Mouse (Mus musculus) hindbrain, embryonic 10.5 days (tissue): ENCODE data around the gene Gm18336. TPM values are rescaled to one million over a fixed set of nuclear protein-coding genes. Genes with fewer than 3 reads are reported as not detected.
"Not testable (repeated sequence)": the region's sequence is repeated elsewhere in the genome, so short reads cannot be mapped to it uniquely, and the experiment has no call there.

ENCODE experiments used
- DNase-seq: peaks from one replicate; pipeline ENCODE4 v3.0.0-alpha.2; 2017; ENCODE audit warnings: low spot score
- H3K27ac ChIP-seq: fragments of 300-500 bp; sonication (generic); 2 replicates; pipeline ENCODE4 v1.5.1; 2016; ENCODE audit warnings: mild to moderate bottlenecking, moderate library complexity
- H3K27me3 ChIP-seq: fragments of 300-500 bp; sonication (generic); 2 replicates; pipeline ENCODE4 v1.6.1; 2016; ENCODE audit warnings: mild to moderate bottlenecking; ENCODE audit not compliant: poor library complexity, insufficient read depth, severe bottlenecking
- H3K36me3 ChIP-seq: fragments of 300-500 bp; sonication (generic); 2 replicates; pipeline ENCODE4 v1.6.1; 2016; ENCODE audit warnings: mild to moderate bottlenecking, moderate library complexity
- H3K4me1 ChIP-seq: fragments of 300-500 bp; sonication (generic); replicated peaks from 2 replicates; pipeline ENCODE4 v1.6.1; 2016; ENCODE audit warnings: mild to moderate bottlenecking
- H3K4me3 ChIP-seq: fragments of 300-500 bp; sonication (generic); 2 replicates; pipeline ENCODE4 v1.5.1; 2016; ENCODE audit warnings: mild to moderate bottlenecking, moderate library complexity
- H3K9me3 ChIP-seq: fragments of 300-500 bp; sonication (generic); 2 replicates; pipeline ENCODE4 v1.6.1; 2016; ENCODE audit warnings: mild to moderate bottlenecking, moderate library complexity
- WGBS: fragments of 180-500 bp; shearing (Covaris S2); methylation state at CpG from one replicate; pipeline ENCODE4 v1.1.7; 2016; 5-methylcytosine and 5-hydroxymethylcytosine counted together
- polyA plus RNA-seq: library from polyadenylated mRNA; unstranded; fragments of >200 nt; fragmentation: Nextera tagmentation; extraction: Ambion mirVana; gene quantifications from 2 replicates; pipeline ENCODE4 v1.2.1, GENCODE M21; 2016

Gm18336 gene
- not detected in 2 replicates for polyA plus RNA-seq

DNA sequence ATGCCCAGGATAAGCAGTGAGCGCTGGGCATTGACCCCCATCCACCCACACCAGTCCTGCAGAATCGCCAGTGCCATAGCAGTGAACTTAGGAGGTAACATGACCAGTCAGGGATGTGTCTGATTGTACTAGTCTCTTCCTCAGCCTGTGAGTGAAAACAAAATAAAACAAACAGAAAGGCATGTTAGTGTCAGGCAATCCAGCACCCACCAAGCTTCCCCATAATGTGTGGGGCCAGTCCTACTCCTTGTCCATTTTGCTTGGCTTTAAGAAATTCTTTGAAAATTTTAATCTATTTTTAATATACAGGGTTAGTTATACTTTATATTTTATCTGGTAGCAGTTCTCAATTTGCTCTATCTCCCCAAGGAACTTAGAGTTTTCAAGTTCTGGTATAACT is at the start of gene Gm18336:
Gm18336 (minus strand) TSS at position 101 of the 400 bp plus-strand sequence.
- H3K27ac ChIP-seq, DNase-seq, H3K36me3 ChIP-seq, H3K4me3 ChIP-seq, H3K4me1 ChIP-seq, H3K9me3 ChIP-seq: not testable (repeated sequence)
- peaks cover 12% of the 10 kb centered on the region; the same call in 1 of the 2 replicates for H3K27me3 ChIP-seq
- 70% methylated on average over 2 of the region's 2 CpGs for WGBS

DNA sequence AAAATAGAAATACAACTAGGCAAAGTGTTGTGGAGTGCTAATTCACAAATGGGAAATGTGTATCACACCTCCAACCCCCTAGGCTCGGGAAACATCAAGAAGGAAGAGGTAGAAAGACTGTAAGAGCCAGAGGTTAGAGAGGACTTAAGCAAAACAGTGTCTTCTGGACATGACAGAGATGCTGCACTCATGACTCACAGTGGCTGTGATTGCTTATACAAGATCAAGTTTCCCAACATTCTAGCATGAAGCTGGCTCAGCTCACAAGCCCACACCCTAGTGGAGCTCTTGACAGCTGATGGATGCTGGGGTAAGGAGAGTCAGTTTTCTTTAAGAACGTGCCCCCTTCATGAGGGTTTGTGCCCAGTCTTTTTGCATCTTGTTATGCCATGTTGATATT is 42.9 kb upstream of the Gm18336 start:
- no peak overlapping the region for H3K27ac ChIP-seq
- no peaks in the 10 kb centered on the region for H3K9me3 ChIP-seq
- H3K4me1 ChIP-seq, result no peaks in the 10 kb centered on the region
- H3K27me3 ChIP-seq, result no peaks in the 10 kb centered on the region; the same call in 1 of the 2 replicates
- peaks cover 22% of the 10 kb centered on the region for H3K36me3 ChIP-seq
- DNase-seq, result no peak
- no peak overlapping the region for H3K4me3 ChIP-seq
- 75% methylated on average over 2 of the region's 2 CpGs for WGBS

DNA sequence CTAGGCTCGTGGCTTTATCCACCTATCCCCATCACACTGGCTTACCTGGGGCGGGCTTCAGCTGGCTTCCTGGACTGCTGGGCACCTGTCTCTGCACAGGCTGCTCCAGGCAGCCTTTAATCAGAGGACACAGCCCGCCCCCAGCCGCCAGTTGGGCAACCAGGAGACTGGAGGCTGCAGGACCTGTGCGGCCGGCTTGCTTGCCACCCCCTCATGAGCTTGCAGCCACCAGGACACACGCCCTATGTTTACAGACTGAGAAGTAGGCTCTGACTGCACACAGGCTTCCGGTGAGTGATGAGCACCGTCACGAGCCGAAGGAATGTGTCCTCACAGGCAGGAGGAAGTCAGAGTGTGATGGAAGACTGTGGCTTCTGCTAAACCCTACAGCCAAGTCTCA is 36.7 kb upstream of the Gm18336 start, which contains the start of gene Trex2:
Trex2 (minus strand) TSS at position 93 of the 400 bp plus-strand sequence.
- peaks cover 11% of the 10 kb centered on the region for H3K36me3 ChIP-seq
- H3K9me3 ChIP-seq, result no peaks in the 10 kb centered on the region
- no peak for DNase-seq
- H3K4me3 ChIP-seq, result no peak within 1 kb of the TSS
- no peak within 1 kb of the TSS for H3K27ac ChIP-seq
- WGBS, result 87% methylated on average over 11 of the region's 11 CpGs
- no peaks in the 10 kb centered on the region for H3K4me1 ChIP-seq
- H3K27me3 ChIP-seq, result peaks cover 12% of the 10 kb centered on the region; the same call in 1 of the 2 replicates

DNA sequence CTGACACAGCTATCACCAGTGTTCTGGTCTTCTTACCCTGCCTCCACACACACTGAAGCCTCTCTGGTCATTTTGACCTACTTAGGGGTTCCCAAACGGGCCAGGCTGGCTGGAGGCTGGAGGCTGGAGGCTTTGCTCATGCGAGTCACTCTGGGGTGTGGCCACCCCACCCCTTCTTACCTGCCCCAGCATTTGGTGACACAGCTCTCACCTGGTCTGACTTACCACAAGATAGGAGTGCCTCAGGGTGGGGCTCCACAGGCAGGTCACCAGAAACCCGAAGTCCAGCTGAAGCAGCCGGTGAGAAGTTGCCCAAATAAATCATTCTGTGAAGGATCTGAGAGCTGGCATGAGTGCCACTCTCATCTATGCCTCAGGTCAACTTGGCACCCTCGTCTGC is 34.3 kb upstream of the Gm18336 start:
- no peak for DNase-seq
- Histone ChIP-seq H3K9me3 (no peaks in the 10 kb centered on the region), H3K27ac (no peak overlapping the region), H3K4me3 (no peak overlapping the region), H3K4me1 (no peaks in the 10 kb centered on the region), H3K36me3 (peaks cover 11% of the 10 kb centered on the region), H3K27me3 (peaks cover 12% of the 10 kb centered on the region; the same call in 1 of the 2 replicates)
- 82% methylated on average over 5 of the region's 5 CpGs for WGBS

DNA sequence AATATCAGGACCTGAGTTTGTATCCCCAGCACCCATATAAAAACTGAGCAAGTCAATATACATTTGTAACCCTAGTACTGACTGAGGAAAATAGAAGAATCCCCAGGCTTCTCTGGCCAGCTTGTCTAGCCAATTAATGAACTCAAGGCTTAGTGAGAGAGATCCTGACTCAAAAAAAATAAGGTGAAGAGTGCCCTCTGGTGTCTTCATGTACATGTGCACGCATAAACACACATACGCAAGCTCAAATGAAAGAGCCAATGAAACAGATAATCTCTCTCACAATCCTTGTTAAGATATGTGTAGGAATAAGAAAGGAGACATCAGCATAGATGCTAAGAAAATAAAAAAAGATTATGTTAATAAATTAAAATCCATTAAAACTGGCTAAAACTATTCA is 31.5 kb upstream of the Gm18336 start:
- Histone ChIP-seq H3K27me3 (peaks cover 11% of the 10 kb centered on the region; the same call in 1 of the 2 replicates), H3K4me3 (no peak overlapping the region), H3K9me3 (no peaks in the 10 kb centered on the region), H3K27ac (no peak overlapping the region), H3K4me1 (no peaks in the 10 kb centered on the region), H3K36me3 (no peaks in the 10 kb centered on the region)
- no peak for DNase-seq
- WGBS, result 74% methylated on average over 2 of the region's 2 CpGs

DNA sequence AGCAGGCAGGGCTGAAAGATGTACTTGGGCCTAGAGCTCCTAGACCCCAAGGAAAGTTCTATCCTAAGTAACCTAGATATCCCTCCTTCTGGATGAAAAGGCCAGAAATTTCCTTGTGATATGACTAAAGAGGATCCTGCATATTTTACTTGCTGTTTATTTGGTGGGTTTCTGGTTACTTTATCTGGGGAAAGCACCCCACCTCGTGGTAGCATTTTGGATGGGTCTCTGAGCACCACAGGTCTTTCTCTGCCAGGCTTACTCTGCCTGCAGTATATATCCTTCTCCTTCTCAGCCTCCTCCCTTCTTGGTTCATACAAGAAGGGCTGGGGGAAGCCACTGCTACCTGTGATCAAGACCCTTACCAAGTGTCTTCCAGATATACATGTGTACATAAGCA is 14.2 kb upstream of the Gm18336 start:
- Histone ChIP-seq H3K27ac (no peak overlapping the region), H3K27me3 (peaks cover 22% of the 10 kb centered on the region), H3K9me3 (no peaks in the 10 kb centered on the region), H3K36me3 (no peaks in the 10 kb centered on the region), H3K4me3 (no peak overlapping the region), H3K4me1 (0 out of 2 replicates have a peak, but pooled peaks cover 5% of the 10 kb centered on the region)
- WGBS, result 47% methylated on average over 1 of the region's 1 CpGs
- no peak for DNase-seq

DNA sequence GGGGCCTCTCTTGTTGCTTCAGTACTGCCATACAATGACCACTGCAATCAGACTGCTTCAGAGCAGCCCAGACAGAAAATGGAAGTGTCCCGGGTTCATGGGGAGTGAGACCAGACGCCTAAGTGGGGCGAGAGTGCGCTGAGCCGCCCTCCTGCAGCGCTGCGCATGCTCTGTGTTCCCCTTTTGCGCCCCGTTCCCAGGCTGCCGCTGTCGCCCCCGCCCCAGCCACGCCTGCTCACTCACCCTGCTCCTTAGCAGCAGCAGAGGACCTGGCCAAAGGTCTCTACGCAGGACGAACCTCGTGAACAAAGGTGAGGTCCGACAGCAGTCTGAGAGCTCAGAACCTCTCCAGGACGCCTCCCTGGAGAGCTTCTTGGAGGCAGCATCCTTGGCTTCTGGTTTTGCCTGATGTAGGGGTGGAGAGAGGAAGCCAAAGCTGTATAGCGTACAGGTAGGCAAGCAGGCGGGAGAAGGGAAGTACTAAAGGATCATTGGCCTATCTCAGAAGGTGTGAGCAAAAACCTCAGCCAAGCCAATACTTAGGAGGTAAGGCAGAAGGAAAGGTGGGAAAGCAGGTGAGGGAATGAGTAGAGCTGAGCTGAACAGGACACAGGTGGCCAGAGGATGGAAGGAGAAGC is 12.5 kb upstream of the Gm18336 start, which contains the start of gene Zfp92:
Zfp92 (plus strand) TSS at position 217 of the 638 bp plus-strand sequence.
- DNase-seq, result peak; percentile 5
- no peaks in the 10 kb centered on the region for H3K36me3 ChIP-seq
- H3K9me3 ChIP-seq, result no peaks in the 10 kb centered on the region
- 0 out of 2 replicates have a peak, but pooled peaks cover 5% of the 10 kb centered on the region for H3K4me1 ChIP-seq
- H3K27me3 ChIP-seq, result peaks cover 22% of the 10 kb centered on the region
- 23% methylated on average over 20 of the region's 20 CpGs for WGBS
- peak within 1 kb of the TSS; percentile 41 for H3K4me3 ChIP-seq
- no peak within 1 kb of the TSS for H3K27ac ChIP-seq

DNA sequence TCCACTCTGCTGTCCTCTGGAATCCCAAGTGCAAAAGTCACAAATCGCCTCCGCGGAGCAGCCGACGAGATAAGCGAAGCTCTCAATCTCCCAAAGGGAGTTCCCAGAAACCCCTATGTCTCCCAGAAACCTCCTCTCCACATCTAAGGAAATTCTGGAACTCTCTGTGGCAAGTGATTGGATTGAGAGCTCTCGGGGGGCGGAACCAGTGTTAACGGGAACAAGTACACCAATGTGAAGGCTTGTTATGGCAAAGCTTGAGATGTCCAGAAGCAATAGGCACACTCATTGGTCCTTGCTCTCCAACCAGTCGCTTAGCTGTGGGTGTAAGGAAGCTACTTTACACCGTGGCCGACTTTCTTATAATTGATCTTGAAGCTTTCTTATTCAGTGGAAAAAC is 3.1 kb upstream of the Gm18336 start:
- 92% methylated on average over 12 of the region's 12 CpGs for WGBS
- Histone ChIP-seq H3K9me3 (no peaks in the 10 kb centered on the region), H3K27ac (no peak overlapping the region), H3K4me1 (no peaks in the 10 kb centered on the region), H3K27me3 (peaks cover 5% of the 10 kb centered on the region; the same call in 1 of the 2 replicates), H3K4me3 (no peak overlapping the region), H3K36me3 (no peaks in the 10 kb centered on the region)
- DNase-seq, result no peak

DNA sequence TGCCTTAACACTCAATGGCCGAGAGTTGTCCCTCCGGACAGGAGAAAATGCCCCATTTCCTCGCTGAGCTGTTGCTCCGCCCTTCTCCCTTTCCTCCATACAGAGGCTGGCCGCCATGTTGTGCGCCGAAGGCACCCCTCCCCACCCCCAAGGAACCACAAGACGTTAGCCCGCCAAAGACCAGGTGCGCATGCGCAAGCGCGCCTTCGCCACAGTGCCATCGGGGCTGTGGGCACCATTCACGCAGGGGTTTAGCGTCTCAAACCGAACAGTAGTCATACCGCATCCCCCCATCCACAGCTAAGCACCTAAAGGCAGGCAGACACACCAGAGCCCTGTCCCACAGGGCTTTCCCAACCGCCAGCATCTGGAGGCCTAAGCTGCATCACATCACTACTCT is 2.4 kb upstream of the Gm18336 start:
- H3K9me3 ChIP-seq, result no peaks in the 10 kb centered on the region
- H3K27ac ChIP-seq, result no peak overlapping the region
- H3K4me1 ChIP-seq, result no peaks in the 10 kb centered on the region
- WGBS, result 87% methylated on average over 20 of the region's 20 CpGs
- DNase-seq, result no peak
- H3K27me3 ChIP-seq, result peaks cover 9% of the 10 kb centered on the region; the same call in 1 of the 2 replicates
- H3K4me3 ChIP-seq, result no peak overlapping the region
- no peaks in the 10 kb centered on the region for H3K36me3 ChIP-seq

DNA sequence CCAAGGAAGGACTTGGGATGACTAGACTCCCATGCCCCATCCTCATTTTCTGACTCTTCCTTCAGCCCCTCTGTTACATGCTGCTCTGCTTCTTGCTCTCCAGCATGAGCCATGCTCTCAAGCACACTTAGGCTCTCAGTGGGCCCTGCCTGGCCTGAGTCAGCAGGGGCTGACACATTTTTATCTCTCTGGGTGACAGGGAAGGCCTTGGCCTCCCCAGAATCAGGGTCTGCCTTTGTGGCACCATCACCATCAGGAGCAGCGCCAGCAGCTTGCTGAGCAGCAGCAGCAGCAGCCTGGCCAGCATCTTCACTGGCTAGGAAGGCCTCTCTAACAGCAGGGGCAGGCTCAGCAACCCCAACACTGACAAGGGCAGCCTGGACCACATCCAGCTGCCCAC is 2.1 kb downstream of the Gm18336 start:
- no peak for DNase-seq
- H3K27me3 ChIP-seq, result peaks cover 12% of the 10 kb centered on the region; the same call in 1 of the 2 replicates
- H3K36me3 ChIP-seq, result no peaks in the 10 kb centered on the region
- H3K4me1 ChIP-seq, result no peaks in the 10 kb centered on the region
- no peak overlapping the region for H3K27ac ChIP-seq
- H3K4me3 ChIP-seq, result no peak overlapping the region
- H3K9me3 ChIP-seq, result no peaks in the 10 kb centered on the region
- WGBS, result 92% methylated on average over 1 of the region's 1 CpGs

DNA sequence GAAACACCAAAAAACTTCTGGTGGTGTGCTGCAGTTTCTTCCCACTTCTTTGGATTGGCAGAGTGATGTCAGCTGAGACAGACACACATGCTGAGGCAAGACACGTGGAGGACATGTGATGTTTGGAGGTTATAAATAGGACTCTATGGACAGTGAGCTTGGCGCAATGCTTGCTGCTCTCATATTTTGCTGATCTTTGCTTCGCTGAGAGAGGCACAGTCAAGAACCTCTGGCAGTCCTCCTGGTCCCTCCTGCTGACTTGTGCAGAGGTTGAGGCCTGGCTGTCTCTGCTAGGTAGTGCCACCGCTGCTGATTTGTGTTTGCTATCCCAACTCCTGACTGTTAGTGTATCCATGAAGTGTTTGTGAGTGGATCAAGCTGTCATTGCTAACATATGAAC is 7.1 kb downstream of the Gm18336 start:
- H3K36me3 ChIP-seq, result no peaks in the 10 kb centered on the region
- no peak for DNase-seq
- 0 out of 2 replicates have a peak, but pooled peaks cover 6% of the 10 kb centered on the region for H3K27me3 ChIP-seq
- no peak overlapping the region for H3K27ac ChIP-seq
- no peaks in the 10 kb centered on the region for H3K9me3 ChIP-seq
- no peak overlapping the region for H3K4me3 ChIP-seq
- 83% methylated on average over 4 of the region's 4 CpGs for WGBS
- no peaks in the 10 kb centered on the region for H3K4me1 ChIP-seq

DNA sequence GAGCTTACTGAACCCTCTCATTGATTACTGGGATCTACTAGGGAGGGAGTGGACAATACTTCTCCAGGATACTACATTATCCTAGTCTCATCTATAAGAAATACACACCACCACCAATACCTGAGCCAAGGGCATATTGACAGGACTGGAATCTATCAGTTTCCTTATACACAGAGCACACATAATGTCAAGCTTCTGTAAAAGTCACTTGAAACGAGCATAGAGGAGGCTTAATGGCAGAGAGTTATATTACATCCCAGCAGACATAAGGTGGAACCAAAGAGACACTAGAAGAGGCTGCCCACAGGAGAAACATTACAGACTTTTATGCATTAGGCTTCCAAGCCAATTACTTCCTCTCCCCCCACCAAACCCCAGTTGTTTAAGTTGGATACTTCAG is 13.6 kb downstream of the Gm18336 start:
- Histone ChIP-seq H3K36me3 (no peaks in the 10 kb centered on the region), H3K27me3 (no peaks in the 10 kb centered on the region), H3K4me1 (no peaks in the 10 kb centered on the region), H3K9me3 (no peaks in the 10 kb centered on the region), H3K27ac (no peak overlapping the region), H3K4me3 (no peak overlapping the region)
- WGBS, result 44% methylated on average over 1 of the region's 1 CpGs
- DNase-seq, result no peak

DNA sequence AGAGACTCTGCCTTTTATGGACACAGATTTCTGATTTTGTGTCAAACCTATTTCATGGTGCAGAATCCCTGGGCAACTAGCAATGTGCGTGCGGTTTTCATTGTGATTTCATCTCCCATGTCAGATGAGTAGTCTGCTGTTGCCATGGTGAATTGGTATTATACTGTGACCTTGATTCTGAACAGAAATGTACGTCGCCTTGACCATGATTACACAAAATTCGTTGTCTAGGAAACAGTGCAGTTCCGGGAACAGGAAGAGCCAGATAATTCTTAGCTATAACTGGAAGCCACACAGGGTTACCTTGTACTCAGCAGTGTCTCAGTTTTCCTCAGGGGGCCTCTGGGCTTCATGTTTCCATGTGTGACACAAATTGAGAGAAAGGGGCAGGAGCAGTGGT is 14.1 kb downstream of the Gm18336 start:
- H3K27me3 ChIP-seq, result no peaks in the 10 kb centered on the region
- DNase-seq, result no peak
- H3K9me3 ChIP-seq, result no peaks in the 10 kb centered on the region
- no peaks in the 10 kb centered on the region for H3K36me3 ChIP-seq
- H3K4me1 ChIP-seq, result no peaks in the 10 kb centered on the region
- H3K4me3 ChIP-seq, result no peak overlapping the region
- H3K27ac ChIP-seq, result no peak overlapping the region
- WGBS, result 81% methylated on average over 6 of the region's 6 CpGs
